Mouse (Mus musculus): ENCODE measurements around the gene Map6d1.

Gene Map6d1

GRCm38 (mm10) chr16:20185368-20185767, 55.8 kb downstream of the Map6d1 start:
- no peak for DNase-seq
